Mouse (Mus musculus) C2C12 (cell line): Measurements from ENCODE around the gene Pdilt.

Experiments used
- CTCF ChIP-seq: IDR thresholded peaks from one replicate; pipeline ENCODE4 v1.5.1; 2011; ENCODE audit not compliant: control insufficient read depth, insufficient read depth, insufficient read length
- USF1 ChIP-seq: IDR thresholded peaks from one replicate; pipeline ENCODE4 v1.6.1; 2011; ENCODE audit warnings: low read depth, mild to moderate bottlenecking, control low read depth, moderate library complexity

- no peak for TF ChIP-seq CTCF
- TF ChIP-seq USF1, result no peak
Measured at GRCm38 (mm10) chr7:119525881-119526281, 2.6 kb upstream of the Pdilt start.
